Mouse (Mus musculus) hindbrain, embryonic 11.5 days (tissue): ENCODE data around the gene Wdr45b. TPM values are rescaled to one million over a fixed set of nuclear protein-coding genes. Genes with fewer than 3 reads are reported as not detected.

ENCODE experiments used
- polyA plus RNA-seq: library from polyadenylated mRNA; unstranded; fragments of >200 nt; fragmentation: Nextera tagmentation; extraction: Ambion mirVana; gene quantifications from 2 replicates; pipeline ENCODE4 v1.2.1, GENCODE M21; 2014

The Wdr45b gene
- polyA plus RNA-seq, 1 experiment from 2014 or later: 97.7 TPM

Other genes with a start within 250 kb of the Wdr45b start
- not detected in 2 replicates for gene Tex19.2, start 235.8 kb downstream of the Wdr45b start, polyA plus RNA-seq
- 0.20 TPM in 1 of 2 replicates, not detected in the other for gene Tex19.1, start 208.3 kb downstream of the Wdr45b start, polyA plus RNA-seq
- gene Uts2r, start 194.2 kb downstream of the Wdr45b start, polyA plus RNA-seq: 0.23 and 0.25 TPM in 2 replicates
- 6.2 and 7.0 TPM in 2 replicates for gene Hexdc, start 150.0 kb downstream of the Wdr45b start, polyA plus RNA-seq
- 17.0 and 19.2 TPM in 2 replicates for gene Ogfod3, start 149.7 kb downstream of the Wdr45b start, polyA plus RNA-seq
- 42.6 and 43.9 TPM in 2 replicates for gene Cybc1, start 125.1 kb downstream of the Wdr45b start, polyA plus RNA-seq
- 75.4 and 79.1 TPM in 2 replicates for gene Narf, start 117.2 kb downstream of the Wdr45b start, polyA plus RNA-seq
- 12.4 and 13.5 TPM in 2 replicates for gene Foxk2, start 94.5 kb downstream of the Wdr45b start, polyA plus RNA-seq
- gene Rab40b, start 33.8 kb upstream of the Wdr45b start, polyA plus RNA-seq: 3.3 TPM in 2 replicates
- 8.5 and 8.6 TPM in 2 replicates for gene Fn3krp, start 67.0 kb upstream of the Wdr45b start, polyA plus RNA-seq
- 2.1 and 2.6 TPM in 2 replicates for gene Fn3k, start 80.5 kb upstream of the Wdr45b start, polyA plus RNA-seq
- gene Tbcd, start 97.5 kb upstream of the Wdr45b start, polyA plus RNA-seq: 32.3 and 36.9 TPM in 2 replicates
- 0.46 and 0.79 TPM in 2 replicates for gene Zfp750, start 164.9 kb upstream of the Wdr45b start, polyA plus RNA-seq